Mouse (Mus musculus) thymus, adult 2 months (tissue): ENCODE data around the gene Ints13.

Source experiments
- CTCF ChIP-seq: fragments of 200-500 bp; IDR thresholded peaks from 2 replicates; pipeline ENCODE4 v1.5.1; 2012; ENCODE audit warnings: mild to moderate bottlenecking, control low read depth, low read length, moderate library complexity, borderline replicate concordance; ENCODE audit not compliant: control insufficient read depth, poor library complexity, insufficient read depth; ENCODE audit errors: extremely low read depth
- POLR2A ChIP-seq: fragments of 200-500 bp; IDR thresholded peaks from 2 replicates; pipeline ENCODE4 v1.6.1; 2012; ENCODE audit warnings: mild to moderate bottlenecking, low read length, control low read depth, moderate library complexity; ENCODE audit not compliant: control insufficient read depth, poor library complexity, insufficient read depth; ENCODE audit errors: extremely low read depth

GRCm38 (mm10) chr6:146540386-146540785 is 37.2 kb downstream of the Ints13 start:
- TF ChIP-seq POLR2A (no peak), CTCF (no peak)
